ENCODE assay signal across 8 mouse cellular contexts in the genomic region with DNA sequence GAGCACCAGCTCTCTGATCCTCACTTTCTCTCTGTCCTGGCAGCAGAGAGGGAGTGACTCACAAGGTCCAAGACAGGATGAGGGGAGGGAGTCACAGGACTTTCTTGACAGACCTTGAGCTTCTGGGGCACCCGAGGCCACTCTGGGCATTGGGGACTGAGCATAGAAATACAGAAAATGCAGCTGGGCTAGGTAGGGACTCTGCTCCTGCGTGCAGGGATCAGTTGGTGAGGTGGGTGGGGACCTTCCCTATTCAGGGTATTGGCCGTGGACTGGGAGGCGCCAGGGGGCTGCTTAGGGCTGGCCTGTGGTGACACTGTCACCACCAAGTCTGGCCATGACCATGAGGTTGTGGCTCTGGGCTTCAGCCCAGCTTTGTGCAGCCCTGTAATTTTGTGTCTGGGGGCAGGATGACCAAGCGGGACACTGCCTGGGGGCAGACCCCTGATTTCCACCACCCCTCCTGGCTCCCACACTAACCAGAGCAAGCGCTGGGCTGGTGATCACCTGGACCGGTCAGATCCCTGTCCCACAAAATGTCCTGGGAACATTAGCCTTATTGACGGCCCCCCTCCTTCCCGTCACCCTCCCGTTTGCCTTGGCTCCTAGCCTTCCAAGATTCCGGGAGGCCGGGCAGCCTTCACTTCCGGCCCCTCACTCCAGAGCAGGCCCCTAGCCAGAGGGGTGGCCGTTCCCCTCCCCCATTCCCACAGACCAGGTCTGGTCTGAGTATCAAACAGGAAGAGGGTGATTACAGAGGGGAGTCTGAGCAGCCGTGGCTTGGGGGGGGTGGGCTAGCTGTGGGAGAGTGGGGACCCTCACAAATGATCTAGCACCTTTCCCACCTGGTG. TPM values are rescaled to one million over a fixed set of nuclear protein-coding genes. Genes with fewer than 3 reads are reported as not detected.
A peak's percentile ranks its signal among the peaks of the same experiment; 100 is the strongest.
DNase-seq lines count a peak whose midpoint lies in the region; ATAC-seq and TF ChIP-seq lines count a peak whose summit lies in the region.

No protein-coding gene starts in this region.

- peak overlapping the region; percentile 1; the same call in 1 of the 2 replicates for H3K4me3 ChIP-seq in hindbrain, embryonic 10.5 days
- no peak overlapping the region for H3K4me3 ChIP-seq in hindbrain, embryonic 11.5 days (ENCODE audit: low read depth, low read length)
- H3K4me3 ChIP-seq in heart, embryonic 14.5 days (ENCODE audit: control insufficient read depth in 1 of 2, insufficient read depth in 1 of 2, low read depth in 1 of 2, low read length in 2 of 2): no peak overlapping the region
- H3K4me3 ChIP-seq in midbrain, embryonic 13.5 days (replicated peaks): no peak overlapping the region
- H3K4me3 ChIP-seq in thymus, adult 2 months (ENCODE audit: control insufficient read depth, insufficient read depth, low read length): no peak overlapping the region

- H3K9ac ChIP-seq in hindbrain, embryonic 11.5 days (ENCODE audit: low read depth, low read length): no peak overlapping the region
- H3K9ac ChIP-seq in heart, embryonic 14.5 days (ENCODE audit: low read length): no peak overlapping the region; the same call in 1 of the 2 replicates
- peak overlapping the region; percentile 52; the same call in 1 of the 2 replicates for H3K9ac ChIP-seq in midbrain, embryonic 13.5 days (replicated peaks)

- no peak for TF ChIP-seq CTCF in thymus, adult 2 months (IDR thresholded peaks at IDR 0.05; ENCODE audit: borderline replicate concordance, control insufficient read depth, extremely low read depth, insufficient read depth, low read length, poor library complexity)

- no peaks in the 10 kb centered on the region for H3K36me3 ChIP-seq in hindbrain, embryonic 10.5 days
- no peaks in the 10 kb centered on the region for H3K36me3 ChIP-seq in hindbrain, embryonic 11.5 days (ENCODE audit: control insufficient read depth, insufficient read depth, low read length)
- H3K36me3 ChIP-seq in heart, embryonic 14.5 days (ENCODE audit: control insufficient read depth, insufficient read depth, low read length): no peaks in the 10 kb centered on the region
- no peaks in the 10 kb centered on the region for H3K36me3 ChIP-seq in midbrain, embryonic 13.5 days
- H3K36me3 ChIP-seq in thymus, adult 2 months (ENCODE audit: control insufficient read depth, insufficient read depth, low read length): no peaks in the 10 kb centered on the region

- peak overlapping the region; percentile 69; the same call in 1 of the 2 replicates for H3K27ac ChIP-seq in hindbrain, embryonic 10.5 days
- H3K27ac ChIP-seq in hindbrain, embryonic 11.5 days (ENCODE audit: low read depth, low read length): no peak overlapping the region
- peak overlapping the region; percentile 51 to 69 for H3K27ac ChIP-seq in heart, embryonic 14.5 days (replicated peaks in 1 of 2; ENCODE audit: control insufficient read depth in 1 of 2, insufficient read depth in 1 of 2, low read depth in 2 of 2, low read length in 2 of 2)
- no peak overlapping the region for H3K27ac ChIP-seq in midbrain, embryonic 13.5 days
- no peak overlapping the region for H3K27ac ChIP-seq in thymus, adult 2 months (ENCODE audit: control insufficient read depth, insufficient read depth, low read length)

- TF ChIP-seq POLR2A in thymus, adult 2 months (IDR thresholded peaks at IDR 0.05; ENCODE audit: control insufficient read depth, extremely low read depth, insufficient read depth, low read length, poor library complexity): no peak

- no peak for ATAC-seq in hindbrain, embryonic 11.5 days (ENCODE audit: low FRiP score)
- peak; percentile 58 for ATAC-seq in heart, embryonic 14.5 days (ENCODE audit: insufficient number of reproducible peaks, insufficient read depth, low FRiP score, low read depth)
- ATAC-seq in midbrain, embryonic 13.5 days: no peak
- no peak for ATAC-seq in cerebellum, adult (ENCODE audit: insufficient number of reproducible peaks, low FRiP score, low TSS enrichment)

- H3K9me3 ChIP-seq in hindbrain, embryonic 10.5 days: no peaks in the 10 kb centered on the region
- no peaks in the 10 kb centered on the region for H3K9me3 ChIP-seq in hindbrain, embryonic 11.5 days (ENCODE audit: control insufficient read depth, low read length)
- H3K9me3 ChIP-seq in heart, embryonic 14.5 days (ENCODE audit: control insufficient read depth, low read length): no peaks in the 10 kb centered on the region
- no peaks in the 10 kb centered on the region for H3K9me3 ChIP-seq in midbrain, embryonic 13.5 days

- no peak overlapping the region; the same call in 1 of the 2 replicates for H3K4me2 ChIP-seq in hindbrain, embryonic 11.5 days (replicated peaks; ENCODE audit: low read depth, low read length)
- peak overlapping the region; percentile 41 for H3K4me2 ChIP-seq in heart, embryonic 14.5 days (ENCODE audit: low read length)
- H3K4me2 ChIP-seq in midbrain, embryonic 13.5 days (replicated peaks): peak overlapping the region; percentile 19; the same call in 1 of the 2 replicates

- WGBS in hindbrain, embryonic 10.5 days: 48% methylated on average over 15 of the region's 15 CpGs
- 44% methylated on average over 14 of the region's 15 CpGs for WGBS in hindbrain, embryonic 11.5 days
- 30% methylated on average over 15 of the region's 15 CpGs for WGBS in heart, embryonic 14.5 days
- 46% methylated on average over 15 of the region's 15 CpGs for WGBS in midbrain, embryonic 13.5 days
- WGBS in thymus, adult 2 months: 85% methylated on average over 15 of the region's 15 CpGs

- DNase-seq in hindbrain, embryonic 10.5 days (ENCODE audit: low spot score): no peak
- DNase-seq in hindbrain, embryonic 11.5 days (ENCODE audit: low spot score): no peak
- DNase-seq in kidney, postnatal 10 days: peak; percentile 81
- no peak for DNase-seq in urinary bladder, postnatal 14 days (ENCODE audit: low spot score)
- no peak for DNase-seq in thymus, adult 2 months

- peaks cover 92% of the 10 kb centered on the region for H3K4me1 ChIP-seq in hindbrain, embryonic 10.5 days (replicated peaks)
- H3K4me1 ChIP-seq in hindbrain, embryonic 11.5 days (replicated peaks; ENCODE audit: control insufficient read depth, insufficient read depth, low read length): peaks cover 20% of the 10 kb centered on the region
- H3K4me1 ChIP-seq in heart, embryonic 14.5 days (ENCODE audit: control insufficient read depth in 2 of 2, insufficient read depth in 2 of 2, low read length in 2 of 2): peaks cover 41 to 60% of the 10 kb centered on the region in 2 experiments
- H3K4me1 ChIP-seq in midbrain, embryonic 13.5 days (replicated peaks): peaks cover 83% of the 10 kb centered on the region
- peaks cover 14% of the 10 kb centered on the region for H3K4me1 ChIP-seq in thymus, adult 2 months (replicated peaks; ENCODE audit: control insufficient read depth, insufficient read depth, low read length)

- H3K27me3 ChIP-seq in hindbrain, embryonic 10.5 days (ENCODE audit: insufficient read depth, poor library complexity, severe bottlenecking): peaks cover 23% of the 10 kb centered on the region
- no peaks in the 10 kb centered on the region for H3K27me3 ChIP-seq in hindbrain, embryonic 11.5 days (ENCODE audit: control insufficient read depth, insufficient read depth, low read length)
- peaks cover 3% of the 10 kb centered on the region; the same call in 1 of the 2 replicates for H3K27me3 ChIP-seq in heart, embryonic 14.5 days (ENCODE audit: control insufficient read depth, insufficient read depth, low read length)
- H3K27me3 ChIP-seq in midbrain, embryonic 13.5 days: peaks cover 8% of the 10 kb centered on the region; the same call in 1 of the 2 replicates
- H3K27me3 ChIP-seq in thymus, adult 2 months (ENCODE audit: control insufficient read depth, insufficient read depth, low read length): peaks cover 10% of the 10 kb centered on the region; the same call in 1 of the 2 replicates

RNA-seq across cellular contexts. Expression of a gene that starts 5.1 kb away (rescaled TPM):
- 30.0 and 38.4 TPM in 2 replicates for polyA plus RNA-seq in hindbrain, embryonic 10.5 days (2016; fragmentation: Nextera tagmentation; extraction: Ambion mirVana)
- 12.0 and 15.2 TPM in 2 replicates for polyA plus RNA-seq in hindbrain, embryonic 11.5 days (2014; fragmentation: Nextera tagmentation; extraction: Ambion mirVana)
- 14.6 and 16.8 TPM in 2 replicates for polyA plus RNA-seq in heart, embryonic 14.5 days (2014; fragmentation: Nextera tagmentation; extraction: Ambion mirVana)
- polyA plus RNA-seq in midbrain, embryonic 13.5 days (2015; fragmentation: Nextera tagmentation; extraction: Ambion mirVana): 72.3 and 72.9 TPM in 2 replicates
- 96.8 and 97.5 TPM in 2 replicates for polyA plus RNA-seq in thymus, adult 2 months (2012; rRNA removed)

Comparison
In these comparisons a context has a peak if more than half of its experiments do, and no peak if none do; other contexts are left out.
1. H3K27ac ChIP-seq: peak in hindbrain, embryonic 10.5 days (single experiment) and heart, embryonic 14.5 days (2 of 2); none in hindbrain, embryonic 11.5 days (single experiment), midbrain, embryonic 13.5 days (single experiment) and thymus, adult 2 months (single experiment).